Mouse (Mus musculus): ENCODE data around the gene Eif4e1b. TPM values are rescaled to one million over a fixed set of nuclear protein-coding genes. Genes with fewer than 3 reads are reported as not detected.

Gene Eif4e1b
- total and polyA plus RNA-seq, 3 experiments: not detected

DNA sequence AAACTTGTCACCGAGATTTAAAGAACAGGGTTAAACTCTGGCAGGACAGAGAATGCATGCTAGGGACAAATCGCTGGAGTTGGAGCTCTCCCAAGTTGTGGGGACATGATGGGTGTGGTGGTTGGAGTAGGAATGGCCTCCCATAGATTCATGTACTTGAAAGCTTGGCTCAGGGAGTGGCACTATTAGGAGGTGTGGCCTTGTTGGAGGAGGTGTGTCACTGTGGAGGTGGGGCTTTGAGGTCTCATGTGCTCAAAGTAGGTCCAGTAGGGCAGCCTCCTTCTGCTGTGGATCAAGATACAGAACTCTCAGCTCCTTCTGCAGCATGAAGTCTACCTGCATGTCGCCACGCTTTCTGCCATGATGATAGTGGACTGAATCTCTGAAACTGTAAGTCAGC, 37.3 kb downstream of the Eif4e1b start:
- no peak overlapping the region for H3K27ac ChIP-seq
- no peak overlapping the region for H3K9ac ChIP-seq (ENCODE audit: low read depth, low read length)
- H3K79me2 ChIP-seq (replicated peaks; ENCODE audit: control insufficient read depth, insufficient read depth, low read length): no peaks in the 10 kb centered on the region
- H3K4me1 ChIP-seq (ENCODE audit: control insufficient read depth, insufficient read depth, low read length): no peaks in the 10 kb centered on the region
- DNase-seq: no peak
- no peaks in the 10 kb centered on the region for H3K36me3 ChIP-seq (ENCODE audit: control insufficient read depth, insufficient read depth, low read length)
- 80% methylated on average over 4 of the region's 4 CpGs for WGBS
- intact Hi-C loops (cut with DNase I): no loop called here
- no peak overlapping the region for H3K4me3 ChIP-seq
- H3K27me3 ChIP-seq (ENCODE audit: control insufficient read depth, insufficient read depth, low read length): no peaks in the 10 kb centered on the region
- TF ChIP-seq EP300 (IDR thresholded peaks at IDR 0.05; ENCODE audit: insufficient read depth, low read depth, low read length) (no peak), POLR2A (IDR thresholded peaks at IDR 0.05; ENCODE audit: insufficient read depth, low read depth, low read length) (no peak), CTCF (IDR thresholded peaks at IDR 0.05) (no peak)

DNA sequence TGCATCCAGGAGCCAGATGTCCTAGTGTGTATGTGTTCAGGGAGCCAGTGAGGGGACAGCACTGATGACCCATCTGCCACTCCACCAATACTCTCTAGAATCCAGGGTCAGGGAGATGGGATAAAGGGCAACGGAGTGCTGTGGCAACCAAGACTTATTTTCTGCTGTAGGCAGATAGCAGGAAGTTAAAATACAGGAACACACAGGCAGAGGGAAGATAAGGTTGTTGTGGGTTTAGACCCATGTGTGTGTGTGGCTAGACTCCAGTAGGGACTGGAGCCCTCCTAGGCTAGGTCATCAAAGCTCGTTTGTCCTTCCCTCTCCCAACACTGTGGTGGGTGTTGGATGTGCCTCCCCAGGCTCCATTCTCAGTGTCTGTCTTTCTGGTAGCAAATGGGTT, 38.1 kb downstream of the Eif4e1b start:
- Histone ChIP-seq H3K9ac (ENCODE audit: low read depth, low read length) (no peak overlapping the region), H3K79me2 (replicated peaks; ENCODE audit: control insufficient read depth, insufficient read depth, low read length) (no peaks in the 10 kb centered on the region), H3K27me3 (ENCODE audit: control insufficient read depth, insufficient read depth, low read length) (no peaks in the 10 kb centered on the region), H3K27ac (no peak overlapping the region), H3K4me1 (ENCODE audit: control insufficient read depth, insufficient read depth, low read length) (no peaks in the 10 kb centered on the region), H3K36me3 (ENCODE audit: control insufficient read depth, insufficient read depth, low read length) (no peaks in the 10 kb centered on the region), H3K4me3 (no peak overlapping the region)
- no peak for DNase-seq
- TF ChIP-seq POLR2A (IDR thresholded peaks at IDR 0.05; ENCODE audit: insufficient read depth, low read depth, low read length) (no peak), CTCF (IDR thresholded peaks at IDR 0.05) (no peak), EP300 (IDR thresholded peaks at IDR 0.05; ENCODE audit: insufficient read depth, low read depth, low read length) (no peak)
- WGBS: 61% methylated on average over 2 of the region's 2 CpGs
- intact Hi-C loops (cut with DNase I): no loop called here

DNA sequence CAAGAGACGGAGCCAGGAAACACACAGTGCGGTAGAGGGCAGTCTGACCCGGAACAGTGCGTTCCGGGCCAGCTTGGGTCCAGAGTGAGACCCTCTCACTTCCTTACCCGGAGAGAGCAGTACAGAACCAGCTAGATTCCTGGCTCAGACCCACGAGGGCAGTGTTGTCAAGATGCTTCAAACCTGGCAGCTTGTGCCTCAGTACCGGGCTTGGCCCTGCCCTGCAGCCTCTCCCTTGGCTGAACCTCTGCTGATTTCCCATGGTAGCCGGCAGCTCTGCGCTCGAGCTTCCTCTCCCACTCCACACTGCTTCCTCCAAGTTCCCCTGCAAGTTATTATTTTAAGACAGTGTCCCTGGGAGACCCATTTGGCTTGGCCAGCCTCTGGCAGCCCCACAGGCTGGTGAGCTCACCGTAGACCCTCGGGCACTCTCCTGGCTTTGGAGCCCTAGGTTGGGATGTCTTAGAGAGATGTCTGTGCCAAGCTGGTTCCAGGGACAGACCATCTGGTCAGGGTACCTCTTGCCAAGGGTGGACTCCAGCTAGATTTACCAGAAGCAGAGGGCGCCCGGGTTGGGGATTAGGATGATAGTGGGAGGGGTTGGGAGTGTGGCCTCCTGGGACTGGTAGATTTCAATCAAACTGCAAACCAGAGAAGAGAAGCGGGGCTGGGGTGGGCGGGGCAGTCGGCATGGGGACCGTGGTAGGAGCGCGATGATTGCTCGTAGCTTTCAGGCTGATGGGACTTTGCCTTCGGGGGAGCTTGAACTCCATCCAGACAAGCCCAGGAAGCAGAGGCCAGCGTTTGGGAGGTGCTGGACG, 40.5 kb downstream of the Eif4e1b start:
- Histone ChIP-seq H3K79me2 (replicated peaks; ENCODE audit: control insufficient read depth, insufficient read depth, low read length) (no peaks in the 10 kb centered on the region), H3K4me3 (no peak overlapping the region), H3K9ac (ENCODE audit: low read depth, low read length) (no peak overlapping the region), H3K36me3 (ENCODE audit: control insufficient read depth, insufficient read depth, low read length) (no peaks in the 10 kb centered on the region), H3K27ac (no peak overlapping the region), H3K4me1 (ENCODE audit: control insufficient read depth, insufficient read depth, low read length) (no peaks in the 10 kb centered on the region), H3K27me3 (ENCODE audit: control insufficient read depth, insufficient read depth, low read length) (no peaks in the 10 kb centered on the region)
- DNase-seq: peak; percentile 40 to 46
- TF ChIP-seq CTCF (IDR thresholded peaks at IDR 0.05) (no peak), POLR2A (IDR thresholded peaks at IDR 0.05; ENCODE audit: insufficient read depth, low read depth, low read length) (no peak), EP300 (IDR thresholded peaks at IDR 0.05; ENCODE audit: insufficient read depth, low read depth, low read length) (no peak)
- WGBS: 11% methylated on average over 25 of the region's 25 CpGs
- intact Hi-C loops (cut with DNase I): no loop called here

DNA sequence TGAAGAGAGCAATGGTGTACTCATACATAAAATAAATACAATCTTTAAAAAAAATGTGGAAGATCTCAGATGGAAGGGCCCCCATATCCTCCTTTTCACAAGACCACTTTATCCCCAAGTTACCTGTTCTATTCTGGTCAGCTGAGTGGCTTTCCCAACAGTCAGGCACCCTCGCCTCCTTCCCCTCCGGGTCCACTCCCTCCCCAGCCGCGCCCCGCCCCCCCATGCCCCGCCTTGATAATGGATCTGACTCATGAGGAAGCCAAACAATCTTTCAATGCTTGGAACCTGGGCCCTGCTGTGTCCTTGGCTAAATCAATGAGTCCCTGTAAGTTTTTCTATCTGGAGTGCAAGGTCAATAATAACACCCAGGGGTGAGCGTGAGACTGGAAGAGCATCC, 44.2 kb downstream of the Eif4e1b start:
- Histone ChIP-seq H3K36me3 (ENCODE audit: control insufficient read depth, insufficient read depth, low read length) (no peaks in the 10 kb centered on the region), H3K4me1 (ENCODE audit: control insufficient read depth, insufficient read depth, low read length) (no peaks in the 10 kb centered on the region), H3K9ac (ENCODE audit: low read depth, low read length) (no peak overlapping the region), H3K27me3 (ENCODE audit: control insufficient read depth, insufficient read depth, low read length) (no peaks in the 10 kb centered on the region), H3K79me2 (replicated peaks; ENCODE audit: control insufficient read depth, insufficient read depth, low read length) (no peaks in the 10 kb centered on the region), H3K4me3 (no peak overlapping the region), H3K27ac (no peak overlapping the region)
- WGBS: 51% methylated on average over 7 of the region's 7 CpGs
- DNase-seq: no peak
- intact Hi-C loops (cut with DNase I): no loop called here
- TF ChIP-seq POLR2A (IDR thresholded peaks at IDR 0.05; ENCODE audit: insufficient read depth, low read depth, low read length): no peak
- no peak for TF ChIP-seq EP300 (IDR thresholded peaks at IDR 0.05; ENCODE audit: insufficient read depth, low read depth, low read length)
- no peak for TF ChIP-seq CTCF (IDR thresholded peaks at IDR 0.05)

DNA sequence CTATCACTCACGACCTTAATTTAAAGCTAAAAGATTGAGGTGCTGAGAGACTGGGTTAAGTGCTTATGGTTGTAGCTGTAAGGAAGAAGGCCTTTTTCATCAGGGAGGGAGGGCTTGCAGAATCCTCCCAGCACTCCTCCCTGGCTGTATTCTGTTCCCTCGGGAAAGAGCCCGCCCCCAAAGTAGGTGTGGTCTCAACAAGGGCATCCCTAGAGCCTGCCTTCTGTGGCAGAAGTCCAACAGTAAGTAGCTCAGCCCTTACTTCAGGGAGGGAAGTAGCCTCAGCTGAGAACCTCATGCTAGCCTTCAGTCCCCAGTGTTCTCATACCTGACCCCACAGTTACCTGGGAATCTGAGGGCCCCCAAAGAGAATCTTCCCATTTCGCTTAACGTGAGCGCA, 44.7 kb downstream of the Eif4e1b start:
- no peaks in the 10 kb centered on the region for H3K36me3 ChIP-seq (ENCODE audit: control insufficient read depth, insufficient read depth, low read length)
- no peak overlapping the region for H3K4me3 ChIP-seq
- no peak overlapping the region for H3K27ac ChIP-seq
- TF ChIP-seq EP300 (IDR thresholded peaks at IDR 0.05; ENCODE audit: insufficient read depth, low read depth, low read length): no peak
- H3K27me3 ChIP-seq (ENCODE audit: control insufficient read depth, insufficient read depth, low read length): no peaks in the 10 kb centered on the region
- no peaks in the 10 kb centered on the region for H3K79me2 ChIP-seq (replicated peaks; ENCODE audit: control insufficient read depth, insufficient read depth, low read length)
- WGBS: 49% methylated on average over 6 of the region's 6 CpGs
- no peaks in the 10 kb centered on the region for H3K4me1 ChIP-seq (ENCODE audit: control insufficient read depth, insufficient read depth, low read length)
- no peak overlapping the region for H3K9ac ChIP-seq (ENCODE audit: low read depth, low read length)
- DNase-seq: peak in 1 of 2 experiments; percentile 16
- intact Hi-C loops (cut with DNase I): no loop called here

DNA sequence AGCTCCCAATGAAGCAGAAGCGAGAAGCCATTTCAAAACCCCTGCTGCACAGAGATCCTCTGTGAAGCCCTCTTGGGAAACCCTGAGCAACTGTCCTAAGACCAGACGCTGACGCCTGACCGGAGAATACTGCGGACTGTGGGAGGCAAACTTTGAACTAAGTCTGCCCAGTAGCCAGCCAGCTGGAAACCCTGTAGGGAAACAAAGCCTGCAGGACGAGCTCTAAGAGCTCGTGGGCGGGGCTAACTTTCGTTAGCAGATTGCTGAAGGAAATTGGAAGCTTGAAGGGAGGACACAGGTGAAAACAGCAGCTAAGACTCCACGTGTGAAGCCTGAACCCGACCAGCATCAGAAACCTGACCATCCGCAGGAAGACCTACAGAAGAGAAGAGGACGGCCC, 45.7 kb downstream of the Eif4e1b start:
- no peaks in the 10 kb centered on the region for H3K36me3 ChIP-seq (ENCODE audit: control insufficient read depth, insufficient read depth, low read length)
- TF ChIP-seq EP300 (IDR thresholded peaks at IDR 0.05; ENCODE audit: insufficient read depth, low read depth, low read length) (no peak), CTCF (IDR thresholded peaks at IDR 0.05) (no peak), POLR2A (IDR thresholded peaks at IDR 0.05; ENCODE audit: insufficient read depth, low read depth, low read length) (no peak)
- H3K27ac ChIP-seq: no peak overlapping the region
- H3K9ac ChIP-seq (ENCODE audit: low read depth, low read length): no peak overlapping the region
- no peak for DNase-seq
- no peak overlapping the region for H3K4me3 ChIP-seq
- no peaks in the 10 kb centered on the region for H3K4me1 ChIP-seq (ENCODE audit: control insufficient read depth, insufficient read depth, low read length)
- 4% methylated on average over 13 of the region's 13 CpGs for WGBS
- no peaks in the 10 kb centered on the region for H3K79me2 ChIP-seq (replicated peaks; ENCODE audit: control insufficient read depth, insufficient read depth, low read length)
- intact Hi-C loops (cut with DNase I): no loop called here
- H3K27me3 ChIP-seq (ENCODE audit: control insufficient read depth, insufficient read depth, low read length): no peaks in the 10 kb centered on the region
